Mouse (Mus musculus): ENCODE results near the gene Cyfip2.

Cyfip2 gene

GRCm38 (mm10) chr11:46308271-46308974 lies 4.2 kb downstream of the Cyfip2 start:
- no peak for DNase-seq (ENCODE audit: low spot score in 2 of 2)

- no peak for DNase-seq (ENCODE audit: low spot score in 2 of 2)
Measured at GRCm38 (mm10) chr11:46307768-46308167, 4.9 kb downstream of the Cyfip2 start.

GRCm38 (mm10) chr11:46306776-46307175 lies 5.9 kb downstream of the Cyfip2 start:
- DNase-seq (ENCODE audit: low spot score in 2 of 2), result no peak

- DNase-seq (ENCODE audit: low spot score in 2 of 2), result no peak
Measured at GRCm38 (mm10) chr11:46305881-46306520, 6.7 kb downstream of the Cyfip2 start.

GRCm38 (mm10) chr11:46304864-46305710 lies 7.6 kb downstream of the Cyfip2 start:
- no peak for DNase-seq (ENCODE audit: low spot score in 2 of 2)

- no peak for DNase-seq (ENCODE audit: low spot score in 2 of 2)
Measured at GRCm38 (mm10) chr11:46304093-46304492, 8.6 kb downstream of the Cyfip2 start.

GRCm38 (mm10) chr11:46302471-46302870 lies 10.2 kb downstream of the Cyfip2 start:
- no peak for DNase-seq (ENCODE audit: low spot score in 2 of 2)

GRCm38 (mm10) chr11:46301579-46302248 lies 10.9 kb downstream of the Cyfip2 start:
- DNase-seq (ENCODE audit: low spot score in 2 of 2), result no peak

GRCm38 (mm10) chr11:46299901-46300300 lies 12.8 kb downstream of the Cyfip2 start:
- DNase-seq (ENCODE audit: low spot score in 2 of 2), result no peak

- DNase-seq (ENCODE audit: low spot score in 2 of 2), result no peak
Measured at GRCm38 (mm10) chr11:46298889-46299785, 13.5 kb downstream of the Cyfip2 start.

GRCm38 (mm10) chr11:46294390-46294789 lies 18.3 kb downstream of the Cyfip2 start:
- no peak for DNase-seq (ENCODE audit: low spot score in 2 of 2)

GRCm38 (mm10) chr11:46293491-46293890 lies 19.2 kb downstream of the Cyfip2 start:
- DNase-seq (ENCODE audit: low spot score in 2 of 2), result no peak

- no peak for DNase-seq (ENCODE audit: low spot score in 2 of 2)
Measured at GRCm38 (mm10) chr11:46290988-46291405, 21.7 kb downstream of the Cyfip2 start.

- no peak for DNase-seq (ENCODE audit: low spot score in 2 of 2)
Measured at GRCm38 (mm10) chr11:46289561-46289960, 23.1 kb downstream of the Cyfip2 start.

GRCm38 (mm10) chr11:46289022-46289421 lies 23.6 kb downstream of the Cyfip2 start:
- no peak for DNase-seq (ENCODE audit: low spot score in 2 of 2)

- DNase-seq (ENCODE audit: low spot score in 2 of 2), result no peak
Measured at GRCm38 (mm10) chr11:46288091-46288490, 24.6 kb downstream of the Cyfip2 start.

- peak in 1 of 2 experiments; percentile 12 for DNase-seq (ENCODE audit: low spot score in 2 of 2)
Measured at GRCm38 (mm10) chr11:46286803-46287202, 25.9 kb downstream of the Cyfip2 start.

- no peak for DNase-seq (ENCODE audit: low spot score in 2 of 2)
Measured at GRCm38 (mm10) chr11:46283800-46284199, 28.9 kb downstream of the Cyfip2 start.

- DNase-seq (ENCODE audit: low spot score in 2 of 2), result no peak
Measured at GRCm38 (mm10) chr11:46282612-46283011, 30.0 kb downstream of the Cyfip2 start.

- DNase-seq (ENCODE audit: low spot score in 2 of 2), result no peak
Measured at GRCm38 (mm10) chr11:46278709-46279108, 34.0 kb downstream of the Cyfip2 start.

GRCm38 (mm10) chr11:46278140-46278539 lies 34.5 kb downstream of the Cyfip2 start:
- peak in 1 of 2 experiments; percentile 11 for DNase-seq (ENCODE audit: low spot score in 2 of 2)
